Mouse (Mus musculus) megakaryocyte-erythroid progenitor cell, adult 5-6 weeks (primary cell): Measurements from ENCODE around the gene Paxx. TPM values are rescaled to one million over a fixed set of nuclear protein-coding genes. Genes with fewer than 3 reads are reported as not detected.

Source experiments
- ATAC-seq: replicated peaks from 2 replicates; pipeline ENCODE4 v1.8.0; 2016; ENCODE audit warnings: mild to moderate bottlenecking, inconsistent platforms; ENCODE audit not compliant: severe bottlenecking, poor library complexity, low FRiP score, low TSS enrichment
- total RNA-seq, 2 experiments: library from RNA; stranded (forward) in 1 of 2; stranded (reverse) in 1 of 2; fragments of 200-1000, 215-1000 nt in 1 of 2; fragments of >200 nt in 1 of 2; fragmentation: Nextera tagmentation in 1 of 2; gene quantifications; 2 replicates each; pipeline ENCODE4 v1.2.3; 2014 to 2017

Gene Paxx
- total RNA-seq, 2 experiments from 2014 or later: 25.9 to 34.5 TPM

DNA sequence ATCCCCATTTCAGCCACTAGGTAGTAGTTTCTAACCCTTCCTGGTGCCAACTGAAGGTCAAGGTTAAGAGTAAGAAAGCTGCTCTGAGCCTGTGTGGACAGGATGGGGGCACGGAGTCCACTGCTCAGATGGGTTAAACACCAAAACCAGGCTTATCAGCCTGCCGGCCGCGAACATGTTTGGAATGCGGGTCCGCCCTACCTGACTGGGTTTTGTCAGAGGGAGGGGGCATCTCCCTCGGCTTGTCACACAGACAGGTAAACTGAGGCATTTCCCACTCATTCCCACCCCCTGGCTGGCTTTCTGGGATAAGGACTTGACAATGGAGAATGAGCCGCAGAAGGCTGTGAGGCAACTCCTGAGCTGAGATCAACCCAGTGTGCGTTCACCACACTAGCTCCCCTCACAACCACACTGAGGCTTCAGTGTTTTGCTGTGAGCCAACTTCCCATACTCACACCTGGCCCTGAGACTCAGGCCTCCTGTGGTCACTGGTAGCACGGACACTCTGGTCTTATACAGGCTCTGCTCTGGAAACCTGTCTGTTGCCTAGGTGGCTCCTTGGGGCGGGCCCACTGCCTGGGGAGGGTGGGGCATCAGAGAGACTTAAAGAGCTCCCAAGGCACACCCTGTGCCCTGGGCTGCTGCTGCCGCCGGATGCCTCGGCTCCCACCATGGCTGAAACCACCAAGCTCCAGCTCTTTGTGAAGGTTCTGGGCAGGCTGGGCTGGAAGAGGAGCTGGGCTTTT lies 4.5 kb downstream of the Paxx start, which contains the start of gene Clic3:
Gene Clic3 (plus strand): TSS at position 634 of the 749 bp plus-strand sequence.
- ATAC-seq: no peak

DNA sequence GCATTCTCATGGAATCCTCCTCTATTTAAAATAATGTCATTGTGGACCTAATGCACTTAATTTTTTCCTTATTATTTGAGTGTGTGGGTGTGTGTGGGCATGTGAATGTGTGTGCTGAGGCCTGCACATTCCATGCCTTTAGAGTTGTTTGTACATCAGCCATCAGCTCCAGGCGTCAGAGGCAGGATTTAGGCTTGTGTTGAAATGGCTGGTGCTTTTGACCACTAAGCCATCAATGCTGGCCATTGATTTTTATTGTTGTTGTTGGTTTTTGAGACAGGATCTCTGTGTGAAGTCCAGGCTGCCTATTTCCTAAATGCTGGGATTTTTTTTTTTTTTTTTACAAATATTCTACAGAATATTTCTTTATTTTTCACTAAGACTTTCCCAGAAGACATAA lies 7.9 kb downstream of the Paxx start:
- ATAC-seq: no peak

DNA sequence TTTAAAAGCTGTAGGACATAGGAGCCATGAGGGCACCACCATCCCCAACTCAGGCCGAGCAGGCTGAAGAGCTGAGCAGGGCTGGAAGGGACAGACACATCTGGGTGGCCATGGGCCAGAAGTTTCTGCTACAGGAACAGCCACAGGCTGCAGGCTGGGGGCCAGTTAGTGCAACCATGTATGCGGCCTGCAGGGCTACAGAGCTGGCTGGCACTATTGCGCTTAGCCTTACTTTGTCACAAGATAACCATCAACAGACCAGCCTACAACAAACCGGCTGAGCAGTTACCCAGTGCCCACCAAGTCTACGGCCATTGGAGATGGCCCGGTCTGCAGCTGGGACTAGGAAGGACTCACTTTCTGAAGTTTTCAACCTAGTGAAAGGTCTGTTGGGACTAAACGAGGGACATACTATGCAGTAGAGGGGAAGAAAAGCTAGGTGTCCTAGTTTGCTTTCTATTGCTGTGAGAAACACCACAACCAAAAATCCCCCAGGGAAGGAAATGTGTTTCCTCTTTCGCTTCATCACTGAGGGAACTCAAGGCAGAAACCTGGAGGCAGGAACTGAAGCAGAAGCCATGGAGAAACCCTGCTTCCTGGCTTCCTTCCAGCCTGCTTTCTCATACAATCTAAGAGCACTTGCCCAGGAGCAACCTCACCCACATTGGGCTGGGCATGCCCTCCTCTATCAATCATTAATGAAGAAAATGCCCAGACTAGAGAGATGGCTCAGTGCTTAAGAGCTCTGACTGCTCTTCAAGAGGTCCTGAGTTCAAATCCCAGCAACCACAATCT lies 9.8 kb downstream of the Paxx start:
- peak; percentile 69 for ATAC-seq

DNA sequence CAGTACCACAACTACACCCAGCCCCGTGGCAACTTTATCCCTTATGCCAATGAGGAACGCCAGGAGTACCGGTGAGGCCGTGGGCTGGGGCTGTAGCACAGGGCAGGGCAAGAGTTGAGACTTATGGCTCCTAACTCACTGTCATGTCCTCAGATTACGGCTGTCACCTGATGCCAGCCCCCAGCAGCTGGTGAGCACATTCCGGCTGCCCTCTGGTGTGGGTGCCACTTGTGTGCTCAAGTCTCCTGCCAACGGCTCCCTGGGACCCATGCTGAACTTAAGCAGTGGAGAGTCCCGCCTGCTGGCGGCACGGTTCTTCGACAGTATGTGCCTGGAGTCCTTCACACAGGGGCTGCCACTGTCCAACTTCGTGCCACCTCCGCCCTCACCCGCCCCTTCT lies 18.2 kb downstream of the Paxx start:
- no peak for ATAC-seq

DNA sequence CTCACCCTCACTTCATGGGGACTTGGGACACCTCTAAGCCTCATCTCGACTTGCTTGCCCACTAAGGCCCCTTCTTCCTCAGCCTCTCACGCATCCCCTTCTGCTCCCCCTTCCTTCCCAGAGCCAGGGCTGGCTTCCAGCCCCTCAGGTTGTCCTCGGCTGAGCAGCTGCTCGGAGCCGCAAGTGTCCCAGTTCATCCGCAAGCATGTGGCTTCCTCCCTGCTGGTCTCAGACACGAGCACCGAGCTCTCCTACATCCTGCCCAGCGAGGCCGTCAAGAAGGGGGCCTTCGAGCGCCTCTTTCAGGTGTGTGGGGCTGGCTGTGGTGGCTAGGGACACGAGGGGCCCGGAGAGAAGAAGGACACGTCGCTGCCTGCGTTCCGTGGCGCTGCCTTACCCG lies 19.8 kb downstream of the Paxx start:
- ATAC-seq: no peak

DNA sequence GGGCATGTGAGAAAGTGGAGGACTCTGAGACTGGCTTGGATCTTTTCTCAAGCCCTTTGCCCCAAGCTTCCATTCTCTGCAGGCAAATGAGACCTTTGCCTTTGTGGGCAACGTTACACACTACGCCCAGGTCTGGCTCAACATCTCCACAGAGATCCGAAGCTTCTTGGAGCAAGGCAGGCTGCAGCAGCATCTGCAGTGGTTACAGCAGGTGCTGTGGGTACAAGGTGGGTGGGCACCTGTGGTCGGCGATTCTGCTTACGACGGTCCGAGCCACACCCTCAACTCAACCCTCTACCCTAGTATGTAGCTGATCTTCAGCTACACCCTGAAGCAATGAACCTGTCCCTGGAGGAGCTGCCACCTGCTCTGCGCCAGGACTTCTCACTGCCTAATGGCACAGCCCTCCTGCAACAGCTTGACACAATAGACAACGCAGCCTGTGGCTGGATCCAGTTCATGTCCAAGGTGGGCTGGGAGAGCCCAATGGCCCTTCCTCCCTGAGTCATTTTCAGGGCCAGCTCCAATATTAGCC lies 24.5 kb downstream of the Paxx start:
- no peak for ATAC-seq

DNA sequence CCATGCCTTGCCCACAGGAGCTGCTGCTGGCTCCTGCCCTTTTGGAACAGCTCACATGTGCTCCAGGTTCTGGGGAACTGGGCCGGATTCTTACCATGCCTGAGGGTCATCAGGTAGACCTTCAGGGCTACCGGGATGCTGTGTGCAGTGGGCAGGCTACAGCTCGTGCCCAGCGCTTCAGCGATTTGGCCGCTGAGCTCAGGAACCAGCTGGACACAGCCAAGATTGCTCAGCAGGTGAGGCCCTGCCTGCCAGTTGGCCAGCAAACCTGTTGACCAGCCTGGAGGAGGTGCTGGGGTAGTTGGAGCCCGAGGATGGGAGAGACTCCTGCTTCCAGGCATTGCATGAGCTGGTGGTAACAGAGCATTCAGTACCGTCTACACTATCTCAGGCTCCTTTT lies 26.6 kb downstream of the Paxx start:
- no peak for ATAC-seq

DNA sequence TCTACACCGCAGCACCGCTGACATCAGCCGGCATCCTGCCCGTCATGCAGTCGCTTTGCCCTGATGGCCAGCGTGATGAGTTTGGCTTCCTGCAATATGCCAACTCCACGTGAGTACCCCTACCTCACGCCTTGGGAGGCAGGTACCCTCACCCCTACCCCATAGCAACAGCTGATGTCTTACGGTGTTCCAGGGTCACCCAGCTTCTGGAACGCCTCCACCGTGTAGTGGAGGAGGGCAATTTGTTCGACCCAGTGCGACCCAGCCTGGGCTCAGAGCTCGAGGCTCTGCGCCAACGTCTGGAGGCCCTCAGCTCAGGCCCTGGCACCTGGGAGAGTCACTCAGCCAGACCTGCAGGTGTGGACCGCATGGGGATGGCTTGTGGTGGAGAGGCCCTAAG lies 27.8 kb downstream of the Paxx start:
- no peak for ATAC-seq

DNA sequence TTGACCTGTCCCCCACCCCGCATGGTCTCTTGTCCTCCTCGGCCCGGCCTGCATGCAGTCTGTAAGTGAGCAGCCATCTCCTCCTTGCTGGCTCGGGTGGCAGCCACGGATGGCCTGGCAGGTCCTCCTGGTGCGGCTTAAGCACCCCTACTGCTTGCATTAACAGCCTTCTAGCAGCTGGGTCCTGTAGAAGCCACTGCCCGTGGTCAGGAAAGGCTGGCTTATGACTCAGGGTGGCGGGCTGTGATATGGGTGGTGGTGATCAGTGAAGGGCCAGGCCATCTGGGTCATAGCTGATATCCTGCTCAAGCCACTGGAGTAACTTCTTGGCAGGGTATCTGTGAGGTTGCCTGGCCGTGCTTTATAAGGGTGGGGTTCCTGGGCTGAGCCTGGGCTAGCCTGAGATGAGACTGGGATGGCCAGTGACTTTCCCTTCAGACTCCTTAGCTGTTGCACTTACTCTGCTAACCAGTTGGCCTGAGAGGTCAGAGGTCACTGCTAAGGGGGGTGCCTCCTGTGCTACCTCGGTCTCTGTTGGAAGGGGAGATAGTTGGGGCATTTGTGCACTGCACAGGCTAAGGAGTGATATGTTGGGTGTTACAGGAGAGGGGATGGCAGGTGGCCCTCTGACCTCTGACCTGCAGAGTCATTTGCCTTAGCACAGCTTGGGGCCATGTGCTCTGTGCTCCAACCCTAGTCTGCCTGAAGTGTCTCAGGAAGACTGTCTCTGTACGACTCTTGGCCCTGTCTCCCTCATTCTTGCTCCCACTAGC lies 28.4 kb downstream of the Paxx start:
- ATAC-seq: peak; percentile 53

DNA sequence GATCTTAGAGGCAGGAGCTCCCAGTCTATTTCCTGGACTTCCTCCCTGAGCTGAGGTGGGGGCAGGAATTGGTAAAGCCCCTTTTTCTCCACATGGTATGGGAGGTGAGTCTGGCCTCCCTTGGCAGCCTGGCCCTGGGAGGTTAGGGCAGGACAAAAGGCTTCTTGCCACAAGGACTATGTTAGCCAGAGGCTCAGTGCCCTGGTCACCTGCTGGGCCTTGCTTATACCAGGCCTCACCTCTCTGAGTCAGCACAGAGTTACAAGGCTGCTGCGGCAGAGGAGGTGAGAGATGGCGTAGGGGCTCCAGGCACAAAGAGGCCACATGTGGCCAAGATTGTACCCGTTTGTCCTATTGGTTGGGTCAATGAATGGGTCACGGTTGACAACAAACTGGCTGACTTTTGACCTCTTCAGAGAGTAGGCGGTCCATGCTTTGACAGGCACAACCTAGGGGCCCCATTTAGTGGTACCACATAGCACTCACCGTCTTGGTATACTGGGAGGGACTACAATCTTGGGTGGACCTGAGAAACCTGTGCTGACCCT lies 29.5 kb downstream of the Paxx start:
- ATAC-seq: no peak

DNA sequence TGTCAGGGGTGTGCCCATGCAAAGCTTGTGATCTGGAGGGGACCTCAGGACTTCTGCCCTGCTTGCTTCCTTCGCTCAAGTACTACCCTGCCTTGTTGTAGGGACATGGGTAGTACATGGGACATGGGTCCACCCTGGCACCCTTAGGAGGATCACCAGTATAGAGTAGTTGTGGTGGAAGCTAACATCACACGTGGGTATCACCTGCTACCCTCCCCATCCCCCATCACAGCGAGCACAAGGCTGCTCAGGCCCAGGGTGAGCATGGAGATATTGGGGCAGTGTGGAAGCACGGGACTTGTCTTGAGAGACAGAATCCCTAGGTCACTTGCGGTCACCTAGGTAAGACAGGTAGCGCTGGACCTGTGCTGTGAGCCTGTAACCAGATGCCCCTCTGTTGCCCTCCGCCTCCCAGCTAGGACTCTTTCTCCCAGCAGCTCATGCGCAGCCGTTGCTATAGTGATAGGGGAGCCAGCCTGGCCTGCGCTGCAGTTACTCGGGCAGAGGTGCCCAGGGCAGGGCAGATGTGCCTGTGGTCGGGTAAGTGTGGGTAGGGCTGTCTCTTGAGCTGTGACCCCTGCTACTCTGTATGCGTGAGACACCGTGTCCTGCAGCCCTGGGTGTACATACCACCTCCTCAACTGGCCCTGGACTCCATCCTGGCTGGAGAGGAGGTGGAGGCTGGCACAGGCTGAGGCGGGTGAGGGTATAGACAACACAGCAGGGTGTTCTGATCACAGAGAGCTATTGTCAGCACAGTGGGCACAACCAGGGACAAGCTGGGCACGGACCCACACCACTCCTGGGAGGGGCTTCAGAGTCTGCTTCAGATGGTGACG lies 30.3 kb downstream of the Paxx start:
- no peak for ATAC-seq

DNA sequence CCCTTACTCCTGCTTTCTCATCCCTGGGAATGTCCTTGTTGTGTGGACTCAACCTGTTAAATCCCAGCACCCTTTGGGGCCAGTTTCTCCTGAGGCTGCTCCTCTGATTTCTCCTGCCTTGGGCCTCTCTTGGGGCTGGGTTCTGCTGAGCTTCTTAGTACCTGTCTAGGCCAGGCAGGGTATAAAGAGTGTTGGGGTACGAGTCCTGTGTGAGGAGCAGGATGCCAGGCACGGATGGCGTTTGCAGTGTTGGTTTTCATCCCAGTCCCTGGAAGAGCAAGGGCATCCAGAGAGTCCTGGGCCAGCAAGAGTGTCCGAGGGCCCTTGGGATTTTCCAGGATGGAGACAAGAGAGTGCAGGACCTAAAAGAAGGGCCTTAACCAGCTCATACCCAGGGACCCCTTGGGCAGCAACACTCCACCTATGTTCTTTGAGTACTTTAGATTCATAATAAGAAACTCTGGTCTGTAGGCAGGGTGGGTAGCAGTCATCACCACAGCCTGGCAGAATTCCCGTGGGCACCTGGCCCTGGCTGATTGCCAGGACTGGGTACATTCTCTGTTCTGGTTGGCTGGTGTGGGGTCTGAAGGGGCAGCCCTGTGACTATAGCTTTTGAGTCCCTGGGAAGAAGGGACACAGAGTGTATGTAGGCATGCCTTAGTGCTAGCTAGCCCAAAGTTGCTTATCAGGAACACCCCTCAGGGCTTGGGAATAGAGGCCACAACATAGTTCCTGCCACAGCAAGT lies 31.3 kb downstream of the Paxx start:
- no peak for ATAC-seq

DNA sequence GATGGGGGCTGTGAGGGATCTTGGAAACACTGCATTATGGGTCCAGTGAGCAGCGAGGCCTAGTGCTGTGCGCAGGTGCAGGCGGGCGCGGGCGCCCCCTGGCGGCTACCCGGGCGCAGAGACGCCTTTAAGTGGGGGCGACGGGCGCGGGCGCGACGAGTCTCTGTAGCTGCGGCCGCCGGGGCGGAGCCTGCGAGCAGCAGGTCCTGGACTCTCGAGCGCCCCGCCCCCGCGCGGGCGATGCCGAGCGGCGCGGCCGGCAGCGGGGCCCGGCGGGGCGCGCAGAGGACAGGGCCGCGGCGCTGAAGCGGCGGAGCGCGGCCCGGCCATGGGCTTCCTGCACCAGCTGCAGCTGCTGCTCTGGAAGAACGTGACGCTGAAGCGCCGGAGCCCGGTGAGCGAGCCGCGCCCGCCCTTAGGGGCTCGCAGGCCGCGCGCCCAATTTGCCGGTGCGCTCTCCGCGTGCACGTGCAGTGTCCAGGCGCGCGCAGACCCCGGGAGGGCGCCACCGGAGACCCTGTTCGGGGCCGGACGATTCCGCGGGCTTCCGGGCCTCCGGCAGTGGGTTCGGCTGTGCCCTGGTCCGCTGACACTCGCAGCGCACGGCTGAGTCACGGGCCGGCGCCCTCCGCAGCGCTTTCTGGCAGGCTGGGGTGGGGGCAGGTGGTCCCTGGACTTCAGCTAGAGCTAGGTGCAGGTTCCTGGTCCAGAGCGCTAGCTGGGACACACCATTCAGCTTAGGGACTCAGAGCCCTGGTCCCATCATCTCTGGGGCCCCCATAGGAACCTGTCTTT lies 32.3 kb downstream of the Paxx start, which contains the start of gene Abca2:
Gene Abca2 (plus strand): TSS at position 262 of the 795 bp plus-strand sequence.
- peak; percentile 72 for ATAC-seq

DNA sequence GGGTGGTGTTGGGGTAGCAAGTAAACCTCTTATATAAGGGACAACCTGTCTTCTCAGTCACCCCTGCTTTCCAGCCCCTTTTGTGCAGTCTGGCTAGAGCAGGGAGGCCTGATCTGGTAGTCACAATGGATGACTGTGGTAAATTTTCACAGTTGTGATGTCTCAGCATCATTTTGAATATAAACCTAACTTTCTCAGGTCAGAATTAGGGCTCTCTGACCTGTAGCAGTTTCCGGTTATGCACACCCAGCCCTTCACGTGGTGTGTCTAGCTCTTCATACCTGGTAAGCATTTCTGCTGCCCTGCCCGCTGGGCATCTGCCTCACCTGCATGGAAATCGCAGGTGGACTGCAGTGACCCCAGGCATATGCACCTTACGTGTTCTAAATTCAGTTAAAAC lies 33.6 kb downstream of the Paxx start:
- ATAC-seq: no peak

DNA sequence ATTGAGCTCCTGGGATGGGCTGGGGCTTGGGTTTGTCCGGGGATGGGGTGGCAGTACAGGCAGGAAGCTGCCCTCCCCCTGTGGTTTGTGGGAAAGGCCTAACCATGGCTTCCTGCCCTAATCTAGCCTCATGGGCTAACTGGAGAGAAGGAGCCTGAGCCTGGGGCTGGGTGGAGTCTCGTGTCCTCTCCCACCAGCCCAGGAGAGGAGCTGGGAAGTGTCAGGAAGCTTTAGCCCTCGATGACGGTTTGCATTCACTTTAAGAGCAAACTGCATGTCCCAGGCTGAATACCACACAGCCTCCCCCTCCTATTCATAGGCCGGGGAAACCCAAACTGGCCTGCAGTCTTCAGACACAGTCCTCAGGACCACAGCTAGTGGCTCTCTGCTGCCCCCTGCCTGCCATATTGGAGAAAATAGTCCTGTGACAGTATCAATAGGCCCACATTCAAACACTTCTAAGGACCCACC lies 34.1 kb downstream of the Paxx start:
- peak; percentile 54 for ATAC-seq

DNA sequence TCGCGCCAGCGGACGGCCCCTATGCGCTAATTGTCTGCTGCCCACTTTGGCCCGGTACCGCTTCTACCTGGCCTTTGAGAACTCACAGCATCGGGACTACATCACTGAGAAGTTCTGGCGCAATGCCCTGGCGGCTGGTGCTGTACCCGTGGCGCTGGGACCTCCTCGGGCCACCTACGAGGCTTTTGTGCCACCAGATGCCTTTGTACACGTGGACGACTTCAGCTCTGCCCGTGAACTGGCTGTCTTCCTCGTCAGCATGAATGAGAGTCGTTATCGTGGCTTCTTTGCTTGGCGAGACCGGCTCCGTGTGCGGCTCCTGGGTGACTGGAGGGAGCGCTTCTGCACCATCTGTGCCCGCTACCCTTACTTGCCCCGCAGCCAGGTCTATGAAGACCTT lies 35.4 kb downstream of the Paxx start:
- ATAC-seq: no peak

DNA sequence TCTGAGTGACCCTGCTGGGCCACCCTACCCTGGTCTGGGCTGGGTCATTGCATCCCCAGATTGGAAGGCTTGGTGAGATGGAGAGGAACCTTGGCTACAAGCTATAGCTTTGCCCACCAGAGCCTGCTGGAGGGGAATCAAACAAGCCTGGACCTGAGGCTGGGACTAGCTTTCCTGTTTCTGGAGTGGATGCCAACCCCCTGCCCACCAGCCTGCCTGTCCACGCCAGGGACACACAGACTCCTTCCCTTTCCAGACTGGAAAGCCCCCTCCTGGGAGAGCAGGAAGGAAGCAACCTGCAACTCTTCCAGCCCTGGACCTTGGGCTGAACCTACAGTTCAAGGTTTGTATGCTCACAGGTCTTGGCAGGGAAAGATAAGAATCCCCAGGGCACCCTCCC lies 37.3 kb downstream of the Paxx start:
- no peak for ATAC-seq
